Mouse (Mus musculus) forebrain, embryonic 13.5 days (tissue): ENCODE measurements around the gene Eid3. TPM values are rescaled to one million over a fixed set of nuclear protein-coding genes. Genes with fewer than 3 reads are reported as not detected.
A peak's percentile ranks its signal among the peaks of the same experiment; 100 is the strongest.

Source experiments
- ATAC-seq: fragments of 200-750 bp; cut with Nextera tagmentation; 2 replicates; pipeline ENCODE4 v1.8.0; 2017
- H3K27ac ChIP-seq: fragments of 300-500 bp; sonication (generic); 2 replicates; pipeline ENCODE4 v1.5.1; 2015; ENCODE audit warnings: inconsistent platforms, mild to moderate bottlenecking, moderate library complexity
- H3K27me3 ChIP-seq: fragments of 300-500 bp; sonication (generic); 2 replicates; pipeline ENCODE4 v1.6.1; 2015; ENCODE audit warnings: mild to moderate bottlenecking, inconsistent platforms
- H3K36me3 ChIP-seq: fragments of 300-500 bp; sonication (generic); 2 replicates; pipeline ENCODE4 v1.6.1; 2015; ENCODE audit warnings: mild to moderate bottlenecking, inconsistent platforms; ENCODE audit not compliant: poor library complexity, severe bottlenecking
- H3K4me1 ChIP-seq: fragments of 300-500 bp; sonication (generic); 2 replicates; pipeline ENCODE4 v1.6.1; 2015; ENCODE audit warnings: inconsistent platforms
- H3K4me2 ChIP-seq: fragments of 300-500 bp; sonication (generic); 2 replicates; pipeline ENCODE4 v1.6.1; 2015; ENCODE audit warnings: inconsistent platforms, mild to moderate bottlenecking, moderate library complexity
- H3K4me3 ChIP-seq: fragments of 300-500 bp; sonication (generic); 2 replicates; pipeline ENCODE4 v1.5.1; 2015; ENCODE audit warnings: mild to moderate bottlenecking, inconsistent platforms
- H3K9ac ChIP-seq: fragments of 300-500 bp; sonication (generic); 2 replicates; pipeline ENCODE4 v1.6.1; 2015; ENCODE audit warnings: mild to moderate bottlenecking, inconsistent platforms
- H3K9me3 ChIP-seq: fragments of 300-500 bp; sonication (generic); replicated peaks from 2 replicates; pipeline ENCODE4 v1.6.1; 2016; ENCODE audit warnings: inconsistent platforms
- WGBS: fragments of 180-500 bp; shearing (Covaris S2); methylation state at CpG from one replicate; pipeline ENCODE4 v1.1.7; 2015; 5-methylcytosine and 5-hydroxymethylcytosine counted together
- polyA plus RNA-seq: library from polyadenylated mRNA; unstranded; fragments of >200 nt; fragmentation: Nextera tagmentation; extraction: Ambion mirVana; gene quantifications from 2 replicates; pipeline ENCODE4 v1.2.1, GENCODE M21; 2015

The Eid3 gene
- polyA plus RNA-seq, 1 experiment from 2014 or later, result 0.46 TPM

DNA sequence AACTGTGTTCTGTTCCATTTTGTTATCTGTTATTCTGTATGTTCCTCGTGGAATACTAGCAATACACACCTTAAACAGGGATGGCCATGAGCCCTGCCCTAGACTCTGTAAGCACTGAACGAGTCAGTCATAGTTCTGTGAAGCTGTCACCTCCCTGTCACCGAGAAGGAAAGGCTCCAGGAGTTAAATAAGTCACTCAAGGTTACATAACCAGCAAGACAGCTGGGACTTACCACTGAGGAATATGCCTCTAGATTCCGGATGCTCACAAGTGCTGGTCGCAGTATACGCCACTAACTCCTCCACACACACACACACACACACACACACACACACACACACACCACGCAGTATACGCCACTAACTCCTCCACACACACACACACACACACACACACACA is 21.7 kb upstream of the Eid3 start:
- H3K4me1 ChIP-seq, result no peaks in the 10 kb centered on the region
- no peak overlapping the region for H3K9ac ChIP-seq
- no peak overlapping the region for H3K27ac ChIP-seq
- WGBS, result 81% methylated on average over 8 of the region's 8 CpGs
- ATAC-seq, result no peak
- no peaks in the 10 kb centered on the region for H3K9me3 ChIP-seq
- no peak overlapping the region for H3K4me2 ChIP-seq
- no peaks in the 10 kb centered on the region for H3K27me3 ChIP-seq
- H3K36me3 ChIP-seq, result no peaks in the 10 kb centered on the region
- H3K4me3 ChIP-seq, result no peak overlapping the region

- H3K27me3 ChIP-seq, result no peaks in the 10 kb centered on the region
- no peak overlapping the region for H3K9ac ChIP-seq
- H3K4me1 ChIP-seq, result no peaks in the 10 kb centered on the region
- no peak overlapping the region for H3K4me3 ChIP-seq
- no peak overlapping the region for H3K4me2 ChIP-seq
- no peaks in the 10 kb centered on the region for H3K9me3 ChIP-seq
- no peak for ATAC-seq
- WGBS, result 85% methylated on average over 9 of the region's 9 CpGs
- H3K36me3 ChIP-seq, result no peaks in the 10 kb centered on the region
- no peak overlapping the region for H3K27ac ChIP-seq
These were observed 18.5 kb upstream of the Eid3 start for GRCm38 (mm10) chr10:82847821-82848459.

DNA sequence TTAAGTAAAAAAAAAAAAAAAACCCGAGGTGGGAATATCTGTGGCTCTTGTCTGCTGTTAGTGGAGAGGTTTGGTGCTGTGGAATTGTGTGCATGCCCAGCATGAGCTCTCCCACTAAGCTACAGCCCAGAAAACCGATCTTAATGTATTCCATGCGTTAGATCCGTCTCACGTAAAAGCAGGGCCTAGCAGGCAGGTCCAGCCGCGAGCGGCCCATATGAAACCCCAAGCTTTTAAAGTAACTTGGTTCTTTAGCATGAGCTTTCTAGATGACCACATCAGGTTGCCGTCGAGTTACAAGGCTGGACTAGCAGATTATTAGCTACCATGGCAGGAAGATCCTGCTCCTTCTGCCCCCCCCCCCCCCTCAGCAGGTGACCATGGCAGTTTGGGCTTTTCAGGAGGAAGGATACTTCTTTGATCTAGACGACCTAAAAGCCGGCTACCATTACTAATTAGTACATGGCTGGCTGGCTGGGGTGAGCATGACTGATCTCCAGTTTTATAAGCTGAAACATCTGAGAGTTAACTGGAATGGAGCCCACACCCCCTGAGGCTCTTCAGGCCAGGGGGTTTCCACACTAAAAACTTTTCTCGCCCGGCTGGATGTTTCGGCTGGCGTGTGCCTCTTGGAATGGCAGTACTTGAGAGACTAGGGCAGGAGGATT is 16.6 kb upstream of the Eid3 start:
- Histone ChIP-seq H3K4me3 (no peak overlapping the region), H3K27ac (no peak overlapping the region), H3K9me3 (no peaks in the 10 kb centered on the region), H3K4me2 (no peak overlapping the region), H3K9ac (no peak overlapping the region), H3K4me1 (no peaks in the 10 kb centered on the region), H3K27me3 (no peaks in the 10 kb centered on the region), H3K36me3 (no peaks in the 10 kb centered on the region)
- no peak for ATAC-seq
- WGBS, result 44% methylated on average over 16 of the region's 16 CpGs

GRCm38 (mm10) chr10:82850354-82850752 is 16.1 kb upstream of the Eid3 start:
- Histone ChIP-seq H3K4me3 (no peak overlapping the region), H3K27ac (no peak overlapping the region), H3K9ac (no peak overlapping the region), H3K4me2 (no peak overlapping the region), H3K36me3 (no peaks in the 10 kb centered on the region), H3K27me3 (no peaks in the 10 kb centered on the region), H3K9me3 (no peaks in the 10 kb centered on the region), H3K4me1 (no peaks in the 10 kb centered on the region)
- 71% methylated on average over 5 of the region's 5 CpGs for WGBS
- ATAC-seq, result no peak

DNA sequence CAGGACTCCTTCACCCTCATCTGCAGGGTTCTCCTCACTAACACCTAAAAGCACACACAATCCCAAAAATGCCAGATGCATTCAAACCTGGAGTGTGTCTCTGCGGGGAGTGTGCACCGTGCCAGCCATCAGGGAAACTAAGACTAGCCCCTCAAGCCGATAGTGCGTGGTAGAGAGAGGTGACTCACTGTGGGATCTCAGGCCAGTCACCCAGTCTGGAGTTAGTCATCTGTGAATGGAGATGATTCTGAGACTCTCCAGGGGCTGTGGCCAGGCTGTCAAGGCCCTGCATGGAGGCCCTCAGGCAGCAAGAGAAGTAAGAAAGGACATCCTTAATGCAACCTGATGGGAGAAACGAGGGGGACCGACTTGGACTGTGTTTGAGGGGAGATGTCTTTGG is 14.7 kb upstream of the Eid3 start:
- Histone ChIP-seq H3K36me3 (no peaks in the 10 kb centered on the region), H3K4me3 (no peak overlapping the region), H3K4me2 (no peak overlapping the region), H3K27me3 (no peaks in the 10 kb centered on the region), H3K9me3 (no peaks in the 10 kb centered on the region), H3K4me1 (no peaks in the 10 kb centered on the region), H3K9ac (no peak overlapping the region), H3K27ac (no peak overlapping the region)
- ATAC-seq, result no peak
- 87% methylated on average over 6 of the region's 6 CpGs for WGBS

GRCm38 (mm10) chr10:82858032-82858680 is 8.3 kb upstream of the Eid3 start:
- Histone ChIP-seq H3K36me3 (0 out of 2 replicates have a peak, but pooled peaks cover 3% of the 10 kb centered on the region), H3K27me3 (no peaks in the 10 kb centered on the region), H3K4me1 (peaks cover 23% of the 10 kb centered on the region), H3K4me3 (peak overlapping the region; percentile 81), H3K4me2 (peak overlapping the region; percentile 80), H3K27ac (no peak overlapping the region), H3K9ac (0 out of 2 replicates have a peak overlapping the region, but pooled peaks have one; percentile 85), H3K9me3 (no peaks in the 10 kb centered on the region)
- WGBS, result 51% methylated on average over 10 of the region's 10 CpGs
- ATAC-seq, result no peak

DNA sequence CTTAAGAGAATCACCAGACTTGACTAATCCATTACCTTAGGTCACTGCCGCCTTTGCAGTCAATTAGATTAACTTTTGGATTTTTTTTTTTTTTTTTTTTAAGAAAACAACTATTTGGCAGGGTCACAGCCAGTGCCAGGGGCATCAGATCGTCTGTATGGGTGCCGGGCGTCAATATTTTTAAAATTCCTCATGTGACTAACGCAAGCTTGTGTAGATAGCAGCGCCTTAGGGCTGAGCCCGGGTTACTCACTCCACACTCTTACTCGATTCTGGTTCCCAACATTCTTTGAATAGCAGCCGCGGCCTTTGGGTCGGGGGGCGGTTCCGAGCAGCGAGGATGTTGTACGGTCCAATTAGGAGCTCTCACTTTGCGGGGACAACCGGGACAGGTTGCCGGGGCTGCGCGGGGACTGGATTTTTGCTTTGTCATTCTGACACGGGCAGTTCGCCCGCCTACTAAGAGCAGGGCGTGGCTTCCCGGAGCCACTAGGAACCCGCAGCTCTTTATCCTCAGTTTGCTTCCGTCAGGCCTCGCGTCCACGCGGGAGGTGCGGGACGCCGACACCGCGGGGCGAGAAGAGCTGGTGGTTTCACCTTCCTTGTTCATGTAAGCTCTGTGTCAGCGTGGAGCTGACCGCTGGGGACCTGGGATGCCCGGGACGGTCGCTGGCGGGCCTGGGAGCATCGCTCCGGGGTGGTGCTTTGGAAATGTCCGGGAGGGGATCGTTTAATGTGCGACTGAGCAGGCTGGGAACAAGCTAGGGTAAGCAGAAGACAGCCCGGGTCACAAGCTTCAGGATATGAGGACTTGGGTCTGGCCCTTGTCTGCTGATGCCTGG is 7.5 kb upstream of the Eid3 start:
- peak overlapping the region; percentile 89 for H3K27ac ChIP-seq

DNA sequence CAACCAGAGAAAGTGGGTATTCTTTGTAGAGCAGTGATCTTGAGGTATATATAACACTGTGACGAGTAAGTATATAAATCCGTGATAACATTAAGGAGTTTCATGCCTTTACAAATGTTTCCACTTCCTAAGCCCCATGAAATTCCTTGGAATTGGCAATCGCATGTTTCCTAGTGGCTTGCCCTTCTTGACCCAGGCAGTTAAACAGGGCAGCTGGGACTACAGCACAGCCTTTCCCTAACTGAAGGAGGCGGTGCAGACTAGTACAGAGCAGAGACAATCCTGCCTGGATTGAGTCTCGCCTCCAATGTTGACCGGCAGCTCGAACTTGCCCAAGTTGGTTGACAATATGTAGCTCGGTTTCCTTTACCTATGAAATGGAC is 6.9 kb upstream of the Eid3 start:
- H3K4me3 ChIP-seq, result peak overlapping the region; percentile 81
- peaks cover 16% of the 10 kb centered on the region for H3K36me3 ChIP-seq
- ATAC-seq, result peak; percentile 48
- H3K9me3 ChIP-seq, result no peaks in the 10 kb centered on the region
- no peaks in the 10 kb centered on the region for H3K27me3 ChIP-seq
- H3K4me2 ChIP-seq, result peak overlapping the region; percentile 80
- peak overlapping the region; percentile 89 for H3K27ac ChIP-seq
- H3K9ac ChIP-seq, result peak overlapping the region; percentile 85
- under 1% methylated on average over 8 of the region's 8 CpGs for WGBS
- H3K4me1 ChIP-seq, result peaks cover 34% of the 10 kb centered on the region

More for the DNA sequence above, 7.5 kb upstream of the Eid3 start:
- peak; percentile 84 for ATAC-seq
- peak overlapping the region; percentile 81 for H3K4me3 ChIP-seq
- H3K4me1 ChIP-seq, result peaks cover 30% of the 10 kb centered on the region
- no peaks in the 10 kb centered on the region for H3K27me3 ChIP-seq
- WGBS, result under 1% methylated on average over 49 of the region's 49 CpGs
- peaks cover 10% of the 10 kb centered on the region for H3K36me3 ChIP-seq
- H3K4me2 ChIP-seq, result peak overlapping the region; percentile 80
- H3K9me3 ChIP-seq, result no peaks in the 10 kb centered on the region
- H3K9ac ChIP-seq, result peak overlapping the region; percentile 85

GRCm38 (mm10) chr10:82860181-82860928 is 6.1 kb upstream of the Eid3 start:
- Histone ChIP-seq H3K27ac (peak overlapping the region; percentile 89), H3K4me1 (peaks cover 34% of the 10 kb centered on the region), H3K36me3 (peaks cover 21% of the 10 kb centered on the region), H3K27me3 (no peaks in the 10 kb centered on the region), H3K4me3 (peak overlapping the region; percentile 81), H3K4me2 (peak overlapping the region; percentile 80), H3K9ac (peak overlapping the region; percentile 85), H3K9me3 (no peaks in the 10 kb centered on the region)
- WGBS, result under 1% methylated on average over 50 of the region's 50 CpGs
- ATAC-seq, result peak; percentile 60

DNA sequence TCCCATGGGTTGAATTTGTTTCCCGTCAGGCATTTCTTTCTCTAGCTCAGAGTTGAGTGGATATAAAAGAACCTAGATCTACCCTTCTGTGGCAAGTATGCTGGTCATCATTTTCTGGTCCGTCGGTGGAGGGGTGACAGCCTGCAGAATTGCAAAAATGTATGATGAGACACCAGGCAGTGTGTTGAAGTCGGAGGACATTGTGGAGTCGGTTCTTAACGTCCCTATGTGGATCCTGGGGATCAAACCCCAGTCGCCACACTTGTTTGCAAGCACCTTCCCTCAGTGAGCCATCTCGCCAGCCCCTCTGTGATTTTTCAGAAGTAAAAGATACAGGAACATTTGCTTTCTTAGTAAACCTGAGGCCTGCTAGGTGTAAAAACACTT is 5.5 kb upstream of the Eid3 start:
- peaks cover 22% of the 10 kb centered on the region for H3K36me3 ChIP-seq
- H3K27ac ChIP-seq, result peak overlapping the region; percentile 89
- H3K9ac ChIP-seq, result peak overlapping the region; percentile 85
- 2% methylated on average over 8 of the region's 8 CpGs for WGBS
- peaks cover 38% of the 10 kb centered on the region for H3K4me1 ChIP-seq
- H3K4me3 ChIP-seq, result peak overlapping the region; percentile 81
- H3K4me2 ChIP-seq, result peak overlapping the region; percentile 80
- H3K27me3 ChIP-seq, result no peaks in the 10 kb centered on the region
- ATAC-seq, result no peak
- no peaks in the 10 kb centered on the region for H3K9me3 ChIP-seq

GRCm38 (mm10) chr10:82863106-82863680 is 3.2 kb upstream of the Eid3 start:
- Histone ChIP-seq H3K4me2 (peak overlapping the region; percentile 80), H3K27ac (peak overlapping the region; percentile 44; the same call in 1 of the 2 replicates), H3K4me1 (peaks cover 45% of the 10 kb centered on the region), H3K36me3 (peaks cover 40% of the 10 kb centered on the region), H3K4me3 (0 out of 2 replicates have a peak overlapping the region, but pooled peaks have one; percentile 7), H3K27me3 (no peaks in the 10 kb centered on the region), H3K9ac (peak overlapping the region; percentile 34; the same call in 1 of the 2 replicates), H3K9me3 (no peaks in the 10 kb centered on the region)
- WGBS, result 69% methylated on average over 5 of the region's 5 CpGs
- no peak for ATAC-seq
